ENCODE assay signal across 30 mouse cellular contexts in genomic region chr11:79120087-79120486, GRCm38 (mm10). TPM values are rescaled to one million over a fixed set of nuclear protein-coding genes. Genes with fewer than 3 reads are reported as not detected.
DNase-seq lines count a peak whose midpoint lies in the region; ATAC-seq and TF ChIP-seq lines count a peak whose summit lies in the region.
"Had no signal": no experiment of that assay in that cellular context is flagged by ENCODE, and none has a peak within 500 bp of the region (broad histone marks: within the 10 kb centered on the region; RNA-seq: fewer than 3 reads in every experiment).

No protein-coding gene starts in this region.

- no peak overlapping the region for H3K27ac ChIP-seq in liver, postnatal 0 days (ENCODE audit: low read depth)
- no peak overlapping the region for H3K27ac ChIP-seq in kidney, adult 2 months (ENCODE audit: insufficient read depth, low read depth, low read length)
- H3K27ac ChIP-seq: embryonic facial prominence, embryonic 13.5 days; heart, embryonic 10.5 days; heart, embryonic 15.5 days; kidney, postnatal 0 days; left cerebral cortex, adult 2 months; limb, embryonic 12.5 days; midbrain, embryonic 10.5 days; midbrain, embryonic 15.5 days; neural tube, embryonic 12.5 days had no signal

- TF ChIP-seq EP300 in liver, postnatal 0 days (IDR thresholded peaks at IDR 0.05; ENCODE audit: low read depth): no peak

- no peaks in the 10 kb centered on the region for H3K27me3 ChIP-seq in liver, postnatal 0 days (ENCODE audit: insufficient read depth, low read length)
- no peaks in the 10 kb centered on the region for H3K27me3 ChIP-seq in megakaryocyte, embryonic 14.5 days (replicated peaks)
- no peaks in the 10 kb centered on the region for H3K27me3 ChIP-seq in kidney, adult 2 months (replicated peaks; ENCODE audit: control insufficient read depth, insufficient read depth, low read length)
- H3K27me3 ChIP-seq: embryonic facial prominence, embryonic 13.5 days; heart, embryonic 15.5 days; limb, embryonic 12.5 days; midbrain, embryonic 15.5 days; neural tube, embryonic 12.5 days; Patski had no signal

- DNase-seq in liver, postnatal 0 days: peak; percentile 38
- no peak for DNase-seq in liver
- DNase-seq in CD4-positive helper T cell, adult 2 months (ENCODE audit: low read depth, low spot score): peak; percentile 27
- DNase-seq in adipocyte (ENCODE audit: low spot score): peak; percentile 72
- no peak for DNase-seq in thymus, postnatal 36 days
- no peak for DNase-seq in kidney, adult 2 months
- DNase-seq: B cell, adult 2 months; cerebellum, adult 9-11 months; forebrain, postnatal 0 days; gastrocnemius, postnatal 10 days; kidney, adult 18-20 months; right cerebral cortex, adult 18-20 months; spleen, adult 18-20 months; thymus, adult 18-20 months; thymus, postnatal 25 days had no signal

- no peak for TF ChIP-seq CTCF in liver, postnatal 0 days (IDR thresholded peaks at IDR 0.05; ENCODE audit: low read depth)
- TF ChIP-seq CTCF in kidney, adult 2 months (conservative IDR thresholded peaks at IDR 0.05; ENCODE audit: insufficient read depth, insufficient read length, low read depth, low read length): no peak

- 45% methylated on average over 3 of the region's 3 CpGs for WGBS in liver, postnatal 0 days (ENCODE audit: insufficient replicate concordance)
- WGBS in kidney, adult 2 months: 79% methylated on average over 3 of the region's 3 CpGs

- no peak for TF ChIP-seq POLR2A in kidney, adult 2 months (IDR thresholded peaks at IDR 0.05; ENCODE audit: low read depth, low read length)

- no peak overlapping the region for H3K9ac ChIP-seq in liver, postnatal 0 days (replicated peaks)
- H3K9ac ChIP-seq: embryonic facial prominence, embryonic 13.5 days; forebrain, postnatal 0 days; heart, embryonic 15.5 days; limb, embryonic 12.5 days; midbrain, embryonic 15.5 days; neural tube, embryonic 12.5 days had no signal

- no peak overlapping the region for H3K4me3 ChIP-seq in liver, postnatal 0 days (ENCODE audit: low read depth, low read length)
- H3K4me3 ChIP-seq in megakaryocyte, embryonic 14.5 days (replicated peaks): peak overlapping the region; percentile 60
- no peak overlapping the region for H3K4me3 ChIP-seq in kidney, adult 2 months (ENCODE audit: insufficient read depth, low read depth, low read length)
- H3K4me3 ChIP-seq: embryonic facial prominence, embryonic 13.5 days; heart, embryonic 10.5 days; heart, embryonic 15.5 days; left cerebral cortex, adult 2 months; limb, embryonic 12.5 days; midbrain, embryonic 10.5 days; midbrain, embryonic 15.5 days; myocyte; neural tube, embryonic 12.5 days had no signal

- H3K4me2 ChIP-seq in liver, postnatal 0 days (ENCODE audit: low read depth, low read length): no peak overlapping the region
- H3K4me2 ChIP-seq: embryonic facial prominence, embryonic 13.5 days; heart, embryonic 15.5 days; limb, embryonic 12.5 days; liver, embryonic 11.5 days; midbrain, embryonic 15.5 days; neural tube, embryonic 12.5 days had no signal

- no peak; the same call in 1 of the 2 replicates for ATAC-seq in liver, postnatal 0 days
- ATAC-seq: forebrain, postnatal 0 days; hindbrain, embryonic 16.5 days; midbrain, embryonic 15.5 days; Patski had no signal

- no peaks in the 10 kb centered on the region for H3K36me3 ChIP-seq in liver, postnatal 0 days (replicated peaks; ENCODE audit: insufficient read depth, low read length)
- H3K36me3 ChIP-seq in megakaryocyte, embryonic 14.5 days (replicated peaks; ENCODE audit: low read length): peaks cover 80% of the 10 kb centered on the region
- no peaks in the 10 kb centered on the region for H3K36me3 ChIP-seq in kidney, adult 2 months (ENCODE audit: control insufficient read depth, insufficient read depth, low read length)
- H3K36me3 ChIP-seq: embryonic facial prominence, embryonic 13.5 days; G1E; heart, embryonic 10.5 days; heart, embryonic 15.5 days; limb, embryonic 12.5 days; midbrain, embryonic 10.5 days; midbrain, embryonic 15.5 days; neural tube, embryonic 12.5 days had no signal

- no peaks in the 10 kb centered on the region for H3K9me3 ChIP-seq in liver, postnatal 0 days (ENCODE audit: low read length)
- no peaks in the 10 kb centered on the region for H3K9me3 ChIP-seq in megakaryocyte, embryonic 14.5 days
- H3K9me3 ChIP-seq: embryonic facial prominence, embryonic 13.5 days; G1E; heart, embryonic 10.5 days; heart, embryonic 15.5 days; limb, embryonic 12.5 days; midbrain, embryonic 10.5 days; midbrain, embryonic 15.5 days; neural tube, embryonic 12.5 days had no signal

- peaks cover 25% of the 10 kb centered on the region for H3K4me1 ChIP-seq in liver, postnatal 0 days (ENCODE audit: insufficient read depth)
- H3K4me1 ChIP-seq in megakaryocyte, embryonic 14.5 days: peaks cover 97% of the 10 kb centered on the region
- H3K4me1 ChIP-seq in kidney, adult 2 months (ENCODE audit: control insufficient read depth, insufficient read depth, low read length): peaks cover 3% of the 10 kb centered on the region

RNA-seq across cellular contexts. Expression of gene Ksr1, which starts 26.1 kb away (rescaled TPM):
- 0.81 and 1.0 TPM in 2 replicates for polyA plus RNA-seq in liver, postnatal 0 days (2015; fragmentation: Nextera tagmentation; extraction: Ambion mirVana)
- 46.5 and 208 TPM in 2 replicates for polyA plus RNA-seq in megakaryocyte, embryonic 14.5 days (2012; ENCODE audit: insufficient read depth, low replicate concordance)
- polyA plus RNA-seq in kidney, adult 2 months (2012; rRNA removed): 7.8 and 9.8 TPM in 2 replicates

Comparison
In these comparisons a context has a peak if more than half of its experiments do, and no peak if none do; other contexts are left out.
1. DNase-seq: peak in liver, postnatal 0 days (single experiment), CD4-positive helper T cell, adult 2 months (single experiment) and adipocyte (single experiment); none in liver (single experiment), thymus, postnatal 36 days (0 of 2) and kidney, adult 2 months (single experiment).